Mouse (Mus musculus) testis, postnatal 14 days (tissue): ENCODE results near the gene Tfap4.
A peak's percentile ranks its signal among the peaks of the same experiment; 100 is the strongest.

Source experiments
- DNase-seq: peaks from one replicate; pipeline ENCODE4 v3.0.0; 2021; ENCODE audit warnings: low spot score

Gene Tfap4

GRCm38 (mm10) chr16:4519825-4520224 is 39.8 kb downstream of the Tfap4 start:
- DNase-seq: no peak

- no peak for DNase-seq
Measured at GRCm38 (mm10) chr16:4519157-4519556, 40.5 kb downstream of the Tfap4 start.

GRCm38 (mm10) chr16:4517906-4518305 is 41.7 kb downstream of the Tfap4 start:
- DNase-seq: no peak

- no peak for DNase-seq
Measured at GRCm38 (mm10) chr16:4514383-4514782, 45.3 kb downstream of the Tfap4 start.

- peak; percentile 65 for DNase-seq
Measured at GRCm38 (mm10) chr16:4512661-4513438, 46.8 kb downstream of the Tfap4 start.

- DNase-seq: no peak
Measured at GRCm38 (mm10) chr16:4511371-4511770, 48.3 kb downstream of the Tfap4 start.

GRCm38 (mm10) chr16:4506181-4506580 is 53.5 kb downstream of the Tfap4 start:
- DNase-seq: peak; percentile 34

- no peak for DNase-seq
Measured at GRCm38 (mm10) chr16:4503495-4503894, 56.2 kb downstream of the Tfap4 start.

- DNase-seq: no peak
Measured at GRCm38 (mm10) chr16:4502568-4502967, 57.1 kb downstream of the Tfap4 start.

- no peak for DNase-seq
Measured at GRCm38 (mm10) chr16:4501703-4502102, 58.0 kb downstream of the Tfap4 start.

GRCm38 (mm10) chr16:4500598-4501385 is 58.9 kb downstream of the Tfap4 start:
- no peak for DNase-seq

GRCm38 (mm10) chr16:4497762-4498607 is 61.7 kb downstream of the Tfap4 start:
- no peak for DNase-seq

- DNase-seq: no peak
Measured at GRCm38 (mm10) chr16:4496470-4496869, 63.2 kb downstream of the Tfap4 start.

- peak; percentile 77 for DNase-seq
Measured at GRCm38 (mm10) chr16:4495861-4496260, 63.8 kb downstream of the Tfap4 start.
